Mouse (Mus musculus): Measurements from ENCODE around the gene Phactr1. TPM values are rescaled to one million over a fixed set of nuclear protein-coding genes. Genes with fewer than 3 reads are reported as not detected.

Phactr1 gene
- polyA plus RNA-seq, 1 experiment from 2014 or later: 63.8 TPM

DNA sequence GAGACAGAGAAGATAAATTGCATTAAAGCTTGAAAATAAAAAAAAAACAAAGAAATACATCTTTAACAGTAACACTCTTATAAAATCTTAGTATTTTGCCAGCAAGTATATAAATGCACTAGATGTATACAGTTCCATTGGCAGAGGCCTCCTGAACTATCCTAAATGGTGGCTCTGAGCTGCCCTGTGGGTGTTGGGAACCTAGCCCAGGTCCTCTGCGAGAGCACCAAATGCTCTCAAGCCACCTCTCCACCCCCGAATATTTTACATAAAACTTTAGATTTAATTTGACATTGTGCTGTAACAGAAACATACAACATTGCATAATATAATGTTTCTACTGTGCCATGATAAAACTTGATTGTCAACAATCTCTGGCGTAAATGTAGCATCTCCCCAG lies 293.1 kb downstream of the Phactr1 start:
- Histone ChIP-seq H3K4me3 (replicated peaks; ENCODE audit: low read depth, low read length) (no peak overlapping the region), H3K4me2 (ENCODE audit: low read length) (no peak overlapping the region), H3K27me3 (ENCODE audit: control insufficient read depth, insufficient read depth, low read length) (no peaks in the 10 kb centered on the region), H3K27ac (replicated peaks; ENCODE audit: low read depth, low read length) (no peak overlapping the region), H3K4me1 (ENCODE audit: control insufficient read depth, insufficient read depth, low read length) (no peaks in the 10 kb centered on the region), H3K9me3 (ENCODE audit: control insufficient read depth, low read length) (no peaks in the 10 kb centered on the region), H3K36me3 (ENCODE audit: control insufficient read depth, insufficient read depth, low read length) (no peaks in the 10 kb centered on the region), H3K9ac (replicated peaks; ENCODE audit: low read length) (no peak overlapping the region)
- WGBS: 93% methylated on average over 3 of the region's 3 CpGs
- ATAC-seq (ENCODE audit: low FRiP score, low TSS enrichment) (no peak), DNase-seq (no peak)

DNA sequence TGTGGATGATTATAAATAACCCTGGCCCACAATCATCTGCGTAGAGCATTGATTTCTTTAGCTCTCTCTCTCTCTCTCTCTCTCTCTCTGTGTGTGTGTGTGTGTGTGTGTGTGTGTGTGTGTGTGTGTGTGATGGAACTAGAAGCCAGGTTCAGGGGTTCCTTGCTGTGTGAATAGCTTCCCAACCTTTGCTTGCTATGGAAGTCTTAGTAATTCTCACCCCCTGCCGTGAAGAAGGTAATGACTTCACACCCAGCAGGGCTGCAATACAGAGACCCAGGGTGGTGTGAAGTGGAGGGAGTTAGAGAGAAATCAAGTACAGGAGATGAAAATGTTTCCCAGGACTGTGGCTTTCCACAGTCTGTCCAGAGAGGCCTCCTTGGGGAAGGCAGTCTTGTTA lies 293.5 kb downstream of the Phactr1 start:
- H3K4me3 ChIP-seq (replicated peaks; ENCODE audit: low read depth, low read length): no peak overlapping the region
- ATAC-seq (ENCODE audit: low FRiP score, low TSS enrichment): no peak

DNA sequence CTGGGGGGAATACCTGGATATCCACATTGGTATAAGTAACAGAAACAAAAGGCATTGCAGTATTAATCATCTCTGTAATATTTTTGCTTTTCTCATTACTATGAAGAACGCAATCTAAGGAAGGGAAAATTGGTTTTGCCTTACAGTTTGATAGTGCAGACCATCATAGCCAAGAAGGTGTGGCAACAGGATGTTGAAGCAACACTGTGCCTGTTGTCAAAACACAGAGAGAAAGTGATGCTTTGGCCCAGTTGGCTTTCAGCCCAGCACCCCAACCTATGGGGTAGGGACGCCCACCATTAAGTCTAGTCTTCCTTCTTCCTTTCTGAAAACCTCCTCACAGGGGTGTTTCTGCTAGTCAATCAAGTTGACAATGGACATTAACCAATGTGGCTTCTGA lies 294.1 kb downstream of the Phactr1 start:
- Histone ChIP-seq H3K4me1 (ENCODE audit: control insufficient read depth, insufficient read depth, low read length) (no peaks in the 10 kb centered on the region), H3K9ac (replicated peaks; ENCODE audit: low read length) (no peak overlapping the region), H3K4me2 (ENCODE audit: low read length) (no peak overlapping the region), H3K27ac (replicated peaks; ENCODE audit: low read depth, low read length) (no peak overlapping the region), H3K9me3 (ENCODE audit: control insufficient read depth, low read length) (no peaks in the 10 kb centered on the region), H3K4me3 (replicated peaks; ENCODE audit: low read depth, low read length) (no peak overlapping the region), H3K27me3 (ENCODE audit: control insufficient read depth, insufficient read depth, low read length) (no peaks in the 10 kb centered on the region), H3K36me3 (ENCODE audit: control insufficient read depth, insufficient read depth, low read length) (no peaks in the 10 kb centered on the region)
- no peak for ATAC-seq (ENCODE audit: low FRiP score, low TSS enrichment)
- WGBS: 89% methylated on average over 2 of the region's 2 CpGs
- no peak for DNase-seq

More for the DNA sequence above, 293.5 kb downstream of the Phactr1 start:
- 77% methylated on average over 2 of the region's 2 CpGs for WGBS
- H3K4me2 ChIP-seq (ENCODE audit: low read length): no peak overlapping the region
- no peak overlapping the region for H3K27ac ChIP-seq (replicated peaks; ENCODE audit: low read depth, low read length)
- no peaks in the 10 kb centered on the region for H3K4me1 ChIP-seq (ENCODE audit: control insufficient read depth, insufficient read depth, low read length)
- H3K9ac ChIP-seq (replicated peaks; ENCODE audit: low read length): no peak overlapping the region
- H3K27me3 ChIP-seq (ENCODE audit: control insufficient read depth, insufficient read depth, low read length): no peaks in the 10 kb centered on the region
- no peaks in the 10 kb centered on the region for H3K9me3 ChIP-seq (ENCODE audit: control insufficient read depth, low read length)
- H3K36me3 ChIP-seq (ENCODE audit: control insufficient read depth, insufficient read depth, low read length): no peaks in the 10 kb centered on the region
- DNase-seq: no peak

DNA sequence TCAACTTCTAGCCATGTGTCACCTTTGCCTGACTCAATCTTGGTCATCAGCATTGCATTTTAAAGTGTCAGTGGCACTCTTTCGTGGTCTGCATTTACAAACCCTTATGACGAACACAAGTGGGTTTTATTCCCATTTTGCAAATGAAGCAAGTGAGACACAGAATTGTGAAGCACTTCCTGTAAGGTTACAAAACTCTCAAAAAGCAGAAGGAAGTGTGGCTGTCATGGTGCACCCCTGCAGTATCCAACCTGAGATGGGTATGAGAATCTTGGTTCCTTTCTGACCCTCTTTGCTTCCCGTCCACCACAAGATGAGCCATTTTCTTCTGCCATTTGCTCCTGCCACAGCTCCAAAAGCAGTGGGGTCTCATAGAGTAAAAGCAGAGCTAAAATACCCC lies 295.7 kb downstream of the Phactr1 start:
- no peak for DNase-seq
- Histone ChIP-seq H3K9ac (replicated peaks; ENCODE audit: low read length) (no peak overlapping the region), H3K4me1 (ENCODE audit: control insufficient read depth, insufficient read depth, low read length) (no peaks in the 10 kb centered on the region), H3K9me3 (ENCODE audit: control insufficient read depth, low read length) (no peaks in the 10 kb centered on the region), H3K27ac (replicated peaks; ENCODE audit: low read depth, low read length) (no peak overlapping the region), H3K4me3 (replicated peaks; ENCODE audit: low read depth, low read length) (no peak overlapping the region), H3K36me3 (ENCODE audit: control insufficient read depth, insufficient read depth, low read length) (no peaks in the 10 kb centered on the region), H3K27me3 (ENCODE audit: control insufficient read depth, insufficient read depth, low read length) (no peaks in the 10 kb centered on the region), H3K4me2 (ENCODE audit: low read length) (no peak overlapping the region)
- no peak for ATAC-seq (ENCODE audit: low FRiP score, low TSS enrichment)
- 92% methylated on average over 3 of the region's 3 CpGs for WGBS

GRCm38 (mm10) chr13:42976967-42977366 lies 296.5 kb downstream of the Phactr1 start:
- H3K27me3 ChIP-seq (ENCODE audit: control insufficient read depth, insufficient read depth, low read length): no peaks in the 10 kb centered on the region
- no peaks in the 10 kb centered on the region for H3K4me1 ChIP-seq (ENCODE audit: control insufficient read depth, insufficient read depth, low read length)
- DNase-seq: no peak
- H3K9ac ChIP-seq (replicated peaks; ENCODE audit: low read length): no peak overlapping the region
- H3K36me3 ChIP-seq (ENCODE audit: control insufficient read depth, insufficient read depth, low read length): no peaks in the 10 kb centered on the region
- H3K9me3 ChIP-seq (ENCODE audit: control insufficient read depth, low read length): no peaks in the 10 kb centered on the region
- H3K4me3 ChIP-seq (replicated peaks; ENCODE audit: low read depth, low read length): no peak overlapping the region
- no peak overlapping the region for H3K4me2 ChIP-seq (ENCODE audit: low read length)
- WGBS: 55% methylated on average over 5 of the region's 5 CpGs
- no peak overlapping the region for H3K27ac ChIP-seq (replicated peaks; ENCODE audit: low read depth, low read length)
- ATAC-seq (ENCODE audit: low FRiP score, low TSS enrichment): no peak

- Histone ChIP-seq H3K9me3 (ENCODE audit: control insufficient read depth, low read length) (no peaks in the 10 kb centered on the region), H3K9ac (replicated peaks; ENCODE audit: low read length) (no peak overlapping the region), H3K4me2 (ENCODE audit: low read length) (no peak overlapping the region), H3K4me1 (ENCODE audit: control insufficient read depth, insufficient read depth, low read length) (no peaks in the 10 kb centered on the region), H3K27ac (replicated peaks; ENCODE audit: low read depth, low read length) (no peak overlapping the region), H3K4me3 (replicated peaks; ENCODE audit: low read depth, low read length) (no peak overlapping the region), H3K27me3 (ENCODE audit: control insufficient read depth, insufficient read depth, low read length) (no peaks in the 10 kb centered on the region), H3K36me3 (ENCODE audit: control insufficient read depth, insufficient read depth, low read length) (no peaks in the 10 kb centered on the region)
- WGBS: 40% methylated on average over 4 of the region's 4 CpGs
- ATAC-seq (ENCODE audit: low FRiP score, low TSS enrichment) (no peak), DNase-seq (peak; percentile 61)
Measured at GRCm38 (mm10) chr13:42980581-42980980, 300.2 kb downstream of the Phactr1 start.

DNA sequence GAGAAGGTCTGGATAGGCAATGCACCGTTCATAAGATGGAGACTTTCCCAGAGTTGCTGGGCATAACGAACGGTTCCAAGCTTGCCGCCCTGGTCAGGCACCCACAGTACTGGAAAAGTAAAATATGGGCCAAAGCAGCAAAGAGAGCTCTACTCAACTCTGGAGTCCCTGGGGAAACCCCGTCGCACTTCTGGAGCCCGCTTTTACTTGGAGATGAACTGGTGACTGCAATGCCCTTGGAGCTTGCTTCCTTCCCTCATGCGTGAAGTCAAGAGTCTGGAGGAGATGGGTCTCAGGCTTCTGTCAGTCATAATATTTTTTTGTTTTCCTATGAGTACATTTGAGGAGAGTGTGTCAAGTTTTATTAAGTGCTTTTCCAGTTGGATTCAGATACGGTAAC lies 302.2 kb downstream of the Phactr1 start:
- WGBS: 90% methylated on average over 9 of the region's 9 CpGs

GRCm38 (mm10) chr13:42985806-42986205 lies 305.4 kb downstream of the Phactr1 start:
- Histone ChIP-seq H3K4me2 (ENCODE audit: low read length) (no peak overlapping the region), H3K9ac (replicated peaks; ENCODE audit: low read length) (no peak overlapping the region), H3K4me1 (ENCODE audit: control insufficient read depth, insufficient read depth, low read length) (no peaks in the 10 kb centered on the region), H3K27ac (replicated peaks; ENCODE audit: low read depth, low read length) (no peak overlapping the region), H3K36me3 (ENCODE audit: control insufficient read depth, insufficient read depth, low read length) (no peaks in the 10 kb centered on the region), H3K9me3 (ENCODE audit: control insufficient read depth, low read length) (no peaks in the 10 kb centered on the region), H3K27me3 (ENCODE audit: control insufficient read depth, insufficient read depth, low read length) (no peaks in the 10 kb centered on the region), H3K4me3 (replicated peaks; ENCODE audit: low read depth, low read length) (no peak overlapping the region)
- WGBS: 77% methylated on average over 7 of the region's 7 CpGs
- ATAC-seq (ENCODE audit: low FRiP score, low TSS enrichment) (no peak), DNase-seq (no peak)

More for the DNA sequence above, 302.2 kb downstream of the Phactr1 start:
- Histone ChIP-seq H3K9me3 (ENCODE audit: control insufficient read depth, low read length) (no peaks in the 10 kb centered on the region), H3K4me1 (ENCODE audit: control insufficient read depth, insufficient read depth, low read length) (no peaks in the 10 kb centered on the region), H3K4me2 (ENCODE audit: low read length) (no peak overlapping the region), H3K36me3 (ENCODE audit: control insufficient read depth, insufficient read depth, low read length) (no peaks in the 10 kb centered on the region), H3K4me3 (replicated peaks; ENCODE audit: low read depth, low read length) (no peak overlapping the region), H3K9ac (replicated peaks; ENCODE audit: low read length) (no peak overlapping the region), H3K27me3 (ENCODE audit: control insufficient read depth, insufficient read depth, low read length) (no peaks in the 10 kb centered on the region), H3K27ac (replicated peaks; ENCODE audit: low read depth, low read length) (no peak overlapping the region)
- no peak for DNase-seq
- no peak for ATAC-seq (ENCODE audit: low FRiP score, low TSS enrichment)

- ATAC-seq (ENCODE audit: low FRiP score, low TSS enrichment) (no peak), DNase-seq (peak; percentile 61)
- no peaks in the 10 kb centered on the region for H3K27me3 ChIP-seq (ENCODE audit: control insufficient read depth, insufficient read depth, low read length)
- no peak overlapping the region for H3K27ac ChIP-seq (replicated peaks; ENCODE audit: low read depth, low read length)
- WGBS: 80% methylated on average over 5 of the region's 5 CpGs
- H3K4me3 ChIP-seq (replicated peaks; ENCODE audit: low read depth, low read length): no peak overlapping the region
- no peaks in the 10 kb centered on the region for H3K36me3 ChIP-seq (ENCODE audit: control insufficient read depth, insufficient read depth, low read length)
- no peaks in the 10 kb centered on the region for H3K9me3 ChIP-seq (ENCODE audit: control insufficient read depth, low read length)
- H3K4me2 ChIP-seq (ENCODE audit: low read length): no peak overlapping the region
- no peak overlapping the region for H3K9ac ChIP-seq (replicated peaks; ENCODE audit: low read length)
- no peaks in the 10 kb centered on the region for H3K4me1 ChIP-seq (ENCODE audit: control insufficient read depth, insufficient read depth, low read length)
Measured at GRCm38 (mm10) chr13:42987931-42988579, 307.6 kb downstream of the Phactr1 start.
